Mouse (Mus musculus) fibroblast of lung, adult 2 months (primary cell): ENCODE measurements around the gene Gm20388.

Source experiments
- DNase-seq: peaks from one replicate; pipeline ENCODE4 v3.0.0-alpha.2; 2011; ENCODE audit warnings: low read depth

The Gm20388 gene

DNA sequence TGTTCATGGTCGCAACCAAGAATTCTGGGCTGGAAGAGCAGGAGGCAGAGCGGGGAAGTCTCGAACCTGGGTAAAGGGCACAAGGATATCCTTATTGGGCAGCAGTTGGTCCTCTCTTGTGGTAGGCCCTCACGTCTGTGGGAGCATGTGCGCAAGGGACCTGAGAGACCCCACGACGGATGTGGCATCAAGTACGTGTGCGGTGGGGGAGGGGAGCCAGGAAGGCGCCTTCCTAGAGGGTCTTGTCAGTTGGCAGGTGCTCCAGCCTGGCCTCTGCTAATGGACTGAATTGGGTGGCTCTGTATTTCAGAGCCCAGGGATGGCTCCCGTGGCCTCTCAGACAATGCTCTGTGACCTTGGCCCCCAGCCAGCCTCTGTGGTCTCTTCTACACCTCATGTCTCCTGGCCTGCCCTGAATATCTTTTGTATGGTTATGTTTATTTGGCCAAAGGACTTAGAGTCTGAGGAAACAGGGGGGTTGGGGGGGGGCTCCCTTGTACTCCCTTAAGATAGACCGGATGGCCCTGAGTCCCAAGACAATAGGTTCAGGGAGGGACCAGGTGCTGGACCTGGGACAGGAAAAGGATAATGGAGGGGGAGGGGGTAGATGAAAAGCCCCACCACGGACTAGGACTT, 563.2 kb downstream of the Gm20388 start:
- no peak for DNase-seq

DNA sequence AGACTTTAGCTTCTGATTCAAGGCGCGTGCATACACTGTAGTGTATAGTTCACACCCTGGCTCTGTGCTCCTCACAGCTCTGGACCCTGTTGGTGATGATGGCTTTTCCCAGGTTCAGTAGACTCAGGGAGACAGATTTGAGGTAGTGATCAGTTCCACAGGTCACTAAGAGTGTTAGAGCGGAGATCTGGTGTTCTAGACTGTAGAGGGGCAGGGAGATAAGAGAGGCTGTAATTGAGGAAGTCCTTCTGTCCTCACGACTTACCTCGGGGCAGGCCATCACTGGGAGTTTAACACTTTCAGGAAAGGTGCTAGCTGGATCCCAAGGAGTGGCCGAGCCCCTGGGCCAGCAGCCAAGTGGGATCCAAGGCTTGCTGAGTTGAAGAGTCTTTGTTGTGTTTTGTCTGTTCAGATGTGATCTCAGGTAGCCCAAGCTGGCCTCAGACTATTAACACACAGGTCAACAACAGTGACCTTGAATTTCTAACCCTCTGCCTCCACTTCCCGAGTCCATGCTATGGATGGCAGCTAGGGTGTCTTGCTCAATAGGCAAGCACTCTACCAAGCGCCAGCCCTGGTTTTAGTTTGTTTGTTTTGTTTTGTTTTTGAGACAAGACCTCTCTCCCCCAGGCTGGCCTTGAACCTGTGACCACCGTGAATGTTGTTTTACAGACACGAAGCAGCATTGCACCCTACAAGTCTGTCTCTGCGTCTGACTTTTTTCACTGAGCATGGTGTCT, 564.0 kb downstream of the Gm20388 start:
- DNase-seq, result no peak

DNA sequence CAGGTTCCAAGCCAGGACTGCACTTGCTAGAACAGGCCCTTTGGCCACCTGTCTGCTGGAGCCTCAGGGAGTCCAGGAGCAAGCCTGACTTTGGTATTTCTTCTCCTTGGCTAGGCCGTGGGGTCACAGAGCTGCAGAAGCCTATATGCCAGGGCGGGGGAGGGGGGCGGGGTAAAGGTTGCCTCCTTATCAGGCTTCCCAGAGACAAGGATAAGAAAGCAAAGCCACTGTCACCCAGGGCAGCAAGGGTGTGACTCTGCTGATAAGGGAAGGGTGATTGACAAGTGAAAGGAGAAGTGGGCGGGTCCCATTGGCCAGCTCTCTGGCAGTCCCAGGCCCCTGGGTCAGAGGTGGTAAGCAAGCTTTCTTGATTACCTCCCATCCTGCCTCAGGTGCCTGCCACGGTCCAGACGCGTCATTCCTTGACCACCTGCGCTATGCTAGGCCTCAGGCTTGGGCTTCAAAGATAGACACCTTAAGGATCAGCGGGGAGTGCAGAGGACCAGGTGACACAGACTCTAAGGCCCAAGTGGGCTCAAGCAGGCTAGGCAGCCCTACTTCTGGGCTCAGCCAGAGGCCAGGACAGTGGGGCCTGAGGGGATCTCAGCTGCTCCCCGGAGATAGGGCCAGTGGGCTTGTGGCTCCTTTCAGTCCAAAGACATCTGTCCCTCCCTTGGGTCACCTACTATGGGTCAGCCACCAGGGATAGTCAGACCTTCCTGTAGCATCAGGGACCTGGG, 565.0 kb downstream of the Gm20388 start:
- DNase-seq, result no peak

- DNase-seq, result no peak
Observed at GRCm38 (mm10) chr8:120476711-120477575, 566.3 kb downstream of the Gm20388 start.

DNA sequence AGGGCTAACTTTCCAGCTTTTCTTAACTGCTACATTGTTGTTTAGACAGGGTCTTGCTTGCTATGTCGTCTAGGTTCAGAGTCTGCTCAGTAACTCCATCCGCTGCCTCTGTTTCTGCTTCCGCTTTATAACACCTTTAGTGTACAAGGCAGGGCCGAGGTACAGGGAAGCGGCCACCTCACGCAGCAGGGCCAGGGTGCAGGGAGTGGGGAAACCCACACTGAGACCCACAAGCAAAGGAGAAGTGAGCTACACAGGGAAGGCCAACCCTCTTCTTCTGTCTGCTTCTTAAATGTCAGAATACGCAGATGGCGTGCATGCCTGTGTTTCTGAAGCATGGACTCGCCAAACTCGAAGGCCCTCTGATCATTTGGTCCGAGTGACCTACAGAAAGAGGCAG, 568.1 kb downstream of the Gm20388 start:
- DNase-seq, result no peak

- DNase-seq, result no peak
Observed at GRCm38 (mm10) chr8:120479691-120480090, 569.0 kb downstream of the Gm20388 start.

- DNase-seq, result no peak
Observed at GRCm38 (mm10) chr8:120482015-120482689, 571.5 kb downstream of the Gm20388 start.

DNA sequence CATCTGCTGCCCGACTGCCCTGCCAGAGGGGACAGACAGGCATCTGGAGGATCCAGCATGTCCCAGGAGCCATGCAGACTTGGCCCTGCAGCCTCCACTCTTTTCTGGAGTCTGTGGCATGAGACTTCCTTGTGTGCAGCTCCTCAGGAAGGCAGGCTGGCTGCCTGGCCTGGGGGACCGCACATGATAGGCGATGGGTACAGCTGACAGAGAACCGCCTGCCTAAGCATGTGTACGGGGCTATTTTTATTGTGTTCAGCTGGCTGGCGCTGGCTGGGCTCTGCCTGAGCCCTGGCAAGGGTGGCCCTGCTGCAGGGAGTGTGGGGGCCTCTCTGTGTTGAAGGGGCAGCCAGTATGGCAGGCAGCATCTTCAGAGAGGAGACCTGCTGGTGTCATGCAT, 573.8 kb downstream of the Gm20388 start:
- no peak for DNase-seq

GRCm38 (mm10) chr8:120485116-120485515, 574.5 kb downstream of the Gm20388 start:
- no peak for DNase-seq

GRCm38 (mm10) chr8:120485551-120486476, 575.2 kb downstream of the Gm20388 start:
- DNase-seq, result no peak

DNA sequence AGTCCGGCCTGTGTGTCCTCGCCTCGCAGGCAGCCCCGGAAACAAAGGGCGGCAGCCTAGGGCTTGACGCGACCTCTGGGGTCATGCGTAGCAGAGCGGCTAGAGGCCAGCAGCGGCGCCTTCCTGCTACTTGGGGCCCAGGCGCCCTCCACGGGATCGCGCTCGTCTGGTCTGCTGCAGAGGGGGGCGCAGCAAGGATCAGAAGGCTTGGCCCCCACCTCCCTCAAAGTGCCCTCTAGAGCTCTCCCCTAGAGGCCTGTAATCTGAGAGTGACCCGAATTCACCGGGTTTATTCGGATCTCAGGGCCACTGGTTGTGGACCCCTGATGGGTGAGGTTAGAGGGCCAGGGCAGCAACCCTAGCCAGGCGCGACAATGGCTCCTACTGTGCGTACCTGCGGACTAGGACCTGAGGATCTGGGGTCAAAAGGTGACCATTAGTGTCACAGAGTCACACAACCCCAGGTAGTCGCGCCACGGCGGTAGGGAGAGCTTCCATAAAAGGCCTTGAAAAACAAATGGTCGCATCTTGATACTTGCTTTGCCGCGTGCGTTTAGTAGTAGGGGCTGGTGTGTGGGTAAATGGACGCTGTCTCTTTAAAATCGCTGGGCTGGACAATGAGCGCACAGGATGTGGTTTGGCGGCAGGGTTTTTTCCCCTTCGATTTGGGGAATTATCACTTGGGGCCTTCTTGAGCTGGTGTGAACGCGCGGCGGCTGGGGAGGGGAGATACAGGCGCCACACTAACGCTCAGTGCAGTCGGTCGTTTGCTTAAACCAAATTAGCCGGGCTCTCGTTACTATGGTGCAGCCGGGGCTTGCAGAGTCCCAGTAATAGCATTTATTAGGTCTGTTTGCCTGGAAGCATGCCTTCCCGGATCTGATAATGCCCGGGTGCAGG, 576.1 kb downstream of the Gm20388 start:
- DNase-seq, result no peak

DNA sequence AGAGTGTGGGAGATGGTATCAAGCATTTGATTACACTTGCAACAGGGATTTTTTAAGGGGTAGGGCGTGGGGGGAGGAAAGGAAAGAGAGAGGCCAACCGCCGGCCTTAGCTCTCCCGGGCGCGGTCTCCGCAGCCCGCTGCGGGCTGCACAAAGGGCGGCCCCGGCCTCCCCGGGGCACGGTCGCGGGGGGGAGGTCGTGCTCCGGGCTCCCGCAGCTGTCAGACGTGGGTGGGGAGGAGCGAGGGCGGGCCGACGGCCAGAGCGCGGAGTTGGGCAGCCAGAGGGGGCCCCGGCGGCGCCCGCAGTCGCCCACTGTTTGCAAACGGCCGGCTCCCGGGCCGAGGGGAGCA, 576.7 kb downstream of the Gm20388 start:
- DNase-seq, result no peak

DNA sequence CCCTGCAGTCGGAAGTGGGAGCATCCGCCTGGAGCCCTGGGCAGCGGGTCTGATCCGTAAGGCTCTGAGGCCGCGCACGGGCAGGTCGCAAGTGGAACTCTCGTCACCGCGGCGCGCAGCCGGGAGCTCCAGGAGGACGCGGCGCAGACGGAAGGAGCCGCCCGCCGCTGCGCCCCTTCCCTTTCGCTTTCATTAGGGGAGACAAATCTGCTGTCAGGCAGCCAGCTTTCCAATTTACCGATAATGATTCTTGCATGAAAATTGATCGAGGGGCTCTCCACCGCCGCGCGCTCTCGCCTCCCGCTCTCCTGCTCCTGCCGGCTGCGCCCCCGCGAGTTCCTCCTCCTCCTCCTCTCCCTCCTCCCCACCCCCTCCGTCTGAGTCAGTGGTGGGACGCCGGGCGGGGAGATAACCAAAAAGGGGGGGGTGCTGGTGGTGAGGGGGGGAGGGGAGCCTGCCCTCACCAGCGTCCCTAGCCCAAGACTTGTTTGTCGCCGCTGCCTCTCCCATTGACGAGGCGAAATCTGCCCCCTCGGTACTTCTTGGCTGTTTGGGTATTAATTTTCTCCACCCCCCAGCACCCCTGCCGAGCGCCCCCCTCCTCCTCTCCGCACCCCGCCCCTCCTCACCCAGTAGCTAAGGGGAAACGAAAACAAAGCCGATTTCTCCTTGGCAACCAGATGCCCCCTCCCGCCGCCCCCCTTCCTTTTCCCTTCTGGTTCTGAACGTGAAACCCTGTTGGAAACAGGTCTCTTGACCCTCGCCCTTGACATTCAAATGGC, 577.3 kb downstream of the Gm20388 start:
- DNase-seq, result no peak

- DNase-seq, result no peak
Observed at GRCm38 (mm10) chr8:120488636-120489131, 578.0 kb downstream of the Gm20388 start.

- DNase-seq, result no peak
Observed at GRCm38 (mm10) chr8:120489142-120489754, 578.6 kb downstream of the Gm20388 start.

GRCm38 (mm10) chr8:120489771-120490281, 579.2 kb downstream of the Gm20388 start:
- DNase-seq, result no peak

- no peak for DNase-seq
Observed at GRCm38 (mm10) chr8:120490354-120491141, 579.9 kb downstream of the Gm20388 start.
